Mouse (Mus musculus) liver, embryonic 14.5 days (tissue): ENCODE results near the gene 1700003E16Rik.
A peak's percentile ranks its signal among the peaks of the same experiment; 100 is the strongest.

Experiments
- CTCF ChIP-seq: IDR thresholded peaks from 2 replicates; pipeline ENCODE4 v1.5.1; 2016; ENCODE audit warnings: antibody characterized with exemption, low read depth, control low read depth
- EP300 ChIP-seq: IDR thresholded peaks from 2 replicates; pipeline ENCODE4 v1.6.1; 2016; ENCODE audit warnings: antibody characterized with exemption, low read depth

GRCm38 (mm10) chr6:83121863-83122710 is 34.1 kb upstream of the 1700003E16Rik start:
- TF ChIP-seq CTCF (0 out of 2 replicates have a peak, but pooled peaks have one; percentile 15), EP300 (no peak)
